Mouse (Mus musculus): ENCODE results near the gene Wee1. TPM values are rescaled to one million over a fixed set of nuclear protein-coding genes. Genes with fewer than 3 reads are reported as not detected.
"Not testable (repeated sequence)": the region's sequence is repeated elsewhere in the genome, so short reads cannot be mapped to it uniquely, and the experiment has no call there.

Gene Wee1
- total RNA-seq, 2 experiments from 2014 or later = 9.2 to 9.8 TPM

- no peak for DNase-seq
- intact Hi-C loops (cut with DNase I) = loop anchor here (5.0 kb wide), 2 partner anchors 39 to 154 kb away; no protein-coding TSS in a partner anchor
Measured at GRCm38 (mm10) chr7:110121162-110121515, 707 bp upstream of the Wee1 start.

GRCm38 (mm10) chr7:110122289-110122564, 381 bp downstream of the Wee1 start:
- no peak for DNase-seq
- intact Hi-C loops (cut with DNase I) = loop anchor here (2.0 to 5.0 kb wide), 3 partner anchors 40 to 155 kb away; no protein-coding TSS in a partner anchor

DNA sequence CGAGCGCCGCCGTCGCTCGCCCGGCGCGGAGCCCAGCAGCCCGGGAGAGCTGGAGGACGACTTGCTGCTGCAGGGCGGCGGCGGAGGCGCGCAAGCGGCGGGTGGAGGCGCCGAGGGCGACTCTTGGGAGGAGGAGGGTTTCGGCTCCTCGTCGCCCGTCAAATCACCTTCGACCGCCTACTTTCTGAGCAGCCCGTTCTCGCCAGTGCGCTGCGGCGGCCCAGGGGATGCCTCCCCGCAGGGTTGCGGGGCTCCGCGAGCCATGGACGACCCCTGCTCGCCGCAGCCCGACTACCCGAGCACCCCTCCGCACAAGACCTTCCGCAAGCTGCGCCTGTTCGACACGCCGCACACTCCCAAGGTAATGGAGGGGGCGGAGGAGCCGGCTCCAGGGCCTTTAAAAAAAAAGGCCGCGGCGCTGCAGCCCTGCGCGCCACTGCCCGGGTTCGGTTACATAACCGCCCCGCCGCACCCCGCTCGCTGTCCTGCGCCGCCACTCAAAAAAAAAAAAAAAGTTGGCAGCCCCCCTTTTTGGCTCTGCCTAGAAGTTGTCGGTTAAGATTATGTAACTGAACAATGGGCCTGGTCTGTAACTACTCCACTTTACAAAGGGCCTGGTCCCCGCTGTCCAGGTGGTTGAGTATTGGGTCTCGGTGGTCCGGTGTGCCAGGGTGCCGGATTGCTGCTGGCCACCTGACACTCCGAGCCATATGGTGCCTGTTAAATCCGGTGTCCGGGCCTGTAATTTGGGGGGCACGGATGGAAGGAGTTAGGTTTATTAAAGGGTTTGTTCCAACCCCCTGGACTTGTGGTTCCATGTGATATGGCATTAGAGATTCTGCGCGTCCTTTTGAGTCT, 948 bp downstream of the Wee1 start:
- DNase-seq = peak; percentile 78 to 86
- intact Hi-C loops (cut with DNase I) = loop anchor here (2.0 to 5.0 kb wide), 3 partner anchors 40 to 155 kb away; no protein-coding TSS in a partner anchor

GRCm38 (mm10) chr7:110123844-110124555, 2.2 kb downstream of the Wee1 start:
- DNase-seq = peak in 1 of 2 experiments; percentile 49
- intact Hi-C loops (cut with DNase I) = loop anchor here (2.0 to 5.0 kb wide), 3 partner anchors 41 to 157 kb away; no protein-coding TSS in a partner anchor

GRCm38 (mm10) chr7:110128566-110128965, 6.7 kb downstream of the Wee1 start:
- intact Hi-C loops (cut with DNase I) = no loop called here
- no peak for DNase-seq

GRCm38 (mm10) chr7:110132272-110132671, 10.4 kb downstream of the Wee1 start:
- intact Hi-C loops (cut with DNase I) = not testable (repeated sequence)

DNA sequence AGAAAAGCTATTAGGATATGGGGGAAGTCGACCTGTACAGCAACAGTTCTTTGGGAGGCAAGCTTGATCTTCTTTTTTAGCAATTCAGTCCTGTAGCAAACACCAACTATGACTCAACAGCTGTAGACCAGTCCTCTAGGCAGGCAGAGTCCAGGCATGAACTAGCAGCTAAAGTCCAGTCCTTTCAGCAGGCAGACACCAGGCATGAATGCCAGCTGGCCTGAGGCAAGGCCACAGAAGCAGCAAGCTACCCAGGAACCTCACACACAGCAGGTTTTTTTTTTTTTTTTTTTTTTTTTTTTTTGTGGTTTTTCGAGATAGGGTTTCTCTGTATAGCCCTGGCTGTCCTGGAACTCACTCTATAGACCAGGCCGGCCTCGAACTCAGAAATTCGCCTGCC, 12.1 kb downstream of the Wee1 start:
- DNase-seq = no peak
- intact Hi-C loops (cut with DNase I) = no loop called here

More at GRCm38 (mm10) chr7:110132272-110132671, 10.4 kb downstream of the Wee1 start:
- DNase-seq = not testable (repeated sequence)

GRCm38 (mm10) chr7:110138538-110138937, 16.7 kb downstream of the Wee1 start:
- intact Hi-C loops (cut with DNase I) = loop anchor here (5.0 kb wide), 1 partner anchor 41 kb away; no protein-coding TSS in a partner anchor
- DNase-seq = no peak

GRCm38 (mm10) chr7:110143863-110144262, 22.0 kb downstream of the Wee1 start:
- DNase-seq = no peak
- intact Hi-C loops (cut with DNase I) = no loop called here

- intact Hi-C loops (cut with DNase I) = no loop called here
Measured at GRCm38 (mm10) chr7:110152891-110153290, 31.0 kb downstream of the Wee1 start.

DNA sequence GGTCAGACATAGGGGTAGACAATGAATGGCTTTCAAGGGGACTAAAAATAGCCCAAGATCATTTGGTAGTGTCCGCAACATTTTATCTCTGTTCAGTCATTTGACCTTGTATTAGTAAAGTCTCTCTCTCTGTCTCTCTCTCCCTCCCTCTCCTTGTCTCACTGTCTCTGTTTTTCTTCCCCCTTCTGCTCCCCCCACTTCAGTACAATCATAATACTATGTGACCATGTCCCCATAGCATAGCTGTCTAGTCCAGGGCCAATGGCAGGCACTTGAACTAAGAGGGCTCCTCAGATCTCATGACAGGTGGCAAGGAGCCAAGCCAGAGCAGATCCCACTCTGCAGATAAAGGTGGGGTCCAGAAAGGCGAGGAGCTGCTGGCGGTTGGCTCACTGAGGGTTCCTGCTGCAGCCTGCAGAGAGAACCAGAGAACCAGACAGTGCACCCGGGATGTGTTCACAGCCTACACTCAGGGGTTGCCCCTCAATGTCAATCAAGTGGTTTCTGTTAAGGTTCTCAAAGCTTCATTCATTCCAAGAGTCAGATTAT, 34.9 kb downstream of the Wee1 start:
- peak; percentile 23 to 37 for DNase-seq
- intact Hi-C loops (cut with DNase I) = no loop called here

More at GRCm38 (mm10) chr7:110152891-110153290, 31.0 kb downstream of the Wee1 start:
- DNase-seq = no peak

- intact Hi-C loops (cut with DNase I) = no loop called here
- peak in 1 of 2 experiments; percentile 34 for DNase-seq
Measured at GRCm38 (mm10) chr7:110157261-110157910, 35.5 kb downstream of the Wee1 start.

DNA sequence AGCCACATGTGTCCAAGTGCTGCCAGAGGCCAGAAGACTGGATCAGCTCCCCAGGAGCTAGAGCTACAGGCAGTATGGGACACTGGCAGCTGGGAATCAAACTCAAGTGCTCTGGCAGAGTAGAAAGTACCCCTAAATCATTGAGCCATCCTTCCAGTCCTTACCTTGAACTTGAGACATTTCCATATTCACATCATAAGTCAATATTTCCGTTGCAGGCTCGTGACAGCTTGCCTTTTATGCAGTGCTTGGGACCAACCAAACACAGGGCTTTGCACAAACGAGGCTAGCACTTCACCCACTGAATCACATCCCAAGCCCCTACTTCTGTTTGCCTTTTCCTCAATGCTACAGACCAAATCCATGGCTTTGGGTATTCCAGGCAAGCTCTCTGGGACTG, 36.2 kb downstream of the Wee1 start:
- intact Hi-C loops (cut with DNase I) = no loop called here
- DNase-seq = no peak

DNA sequence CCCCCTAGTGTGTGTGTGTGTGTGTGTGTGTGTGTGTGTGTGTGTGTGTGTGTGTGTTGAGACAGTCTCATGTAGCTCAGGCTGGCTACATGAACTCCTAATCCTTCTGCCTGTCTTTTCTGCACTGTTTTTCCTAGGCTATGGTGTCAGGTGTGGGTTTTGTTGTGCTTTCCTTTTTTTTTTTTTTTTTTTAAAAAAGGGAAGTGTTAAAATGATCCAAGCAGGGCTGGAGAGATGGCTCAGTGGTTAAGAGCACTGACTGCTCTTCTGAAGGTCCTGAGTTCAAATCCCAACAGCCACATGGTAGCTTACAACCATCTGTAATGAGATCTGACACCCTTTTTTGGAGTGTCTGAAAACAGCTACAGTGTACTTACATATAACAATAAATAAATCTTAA, 38.3 kb downstream of the Wee1 start:
- not testable (repeated sequence) for DNase-seq
- intact Hi-C loops (cut with DNase I) = loop anchor here (10.0 kb wide), 1 partner anchor 485 kb away; no protein-coding TSS in a partner anchor

DNA sequence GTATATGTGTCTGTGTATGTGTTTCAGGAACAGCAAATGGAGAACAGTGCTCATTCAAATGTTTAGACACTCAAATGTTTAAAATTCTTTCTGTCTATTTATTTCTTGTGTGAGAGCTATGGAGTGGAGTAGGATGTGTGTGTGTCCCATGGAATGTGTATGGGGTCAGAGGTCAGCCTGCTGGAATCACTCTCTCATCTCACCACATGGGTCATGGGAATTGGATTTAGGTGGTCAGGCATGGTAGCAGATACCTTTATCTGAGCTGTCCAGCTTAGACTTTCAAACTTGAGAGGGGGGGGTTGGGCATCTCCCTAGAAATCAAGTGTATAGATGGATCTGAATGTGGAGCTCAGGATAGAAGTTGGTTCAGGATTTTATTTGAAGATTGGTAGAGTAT, 38.8 kb downstream of the Wee1 start:
- intact Hi-C loops (cut with DNase I) = loop anchor here (10.0 kb wide), 1 partner anchor 484 kb away; no protein-coding TSS in a partner anchor
- DNase-seq = no peak

GRCm38 (mm10) chr7:110163024-110163423, 41.2 kb downstream of the Wee1 start:
- DNase-seq = no peak
- intact Hi-C loops (cut with DNase I) = loop anchor here (10.0 kb wide), 1 partner anchor 482 kb away; no protein-coding TSS in a partner anchor

- intact Hi-C loops (cut with DNase I) = loop anchor here (2.0 to 10.0 kb wide), 3 partner anchors 41 to 481 kb away; partner anchors contain the start of genes Swap70 and Wee1
- peak; percentile 89 for DNase-seq
Measured at GRCm38 (mm10) chr7:110164103-110164681, 42.3 kb downstream of the Wee1 start.

GRCm38 (mm10) chr7:110164712-110165122, 42.9 kb downstream of the Wee1 start:
- DNase-seq = peak; percentile 94

GRCm38 (mm10) chr7:110166233-110166632, 44.4 kb downstream of the Wee1 start:
- intact Hi-C loops (cut with DNase I) = loop anchor here (10.0 kb wide), 1 partner anchor 479 kb away; no protein-coding TSS in a partner anchor
- no peak for DNase-seq

More at GRCm38 (mm10) chr7:110164712-110165122, 42.9 kb downstream of the Wee1 start:
- intact Hi-C loops (cut with DNase I) = loop anchor here (1.0 to 10.0 kb wide), 4 partner anchors 42 to 480 kb away; partner anchors contain the start of genes Swap70 and Wee1

GRCm38 (mm10) chr7:110179208-110179607, 57.4 kb downstream of the Wee1 start:
- intact Hi-C loops (cut with DNase I) = no loop called here
- DNase-seq = no peak

Measured in heart, postnatal 36 days (tissue).